ENCODE assay signal across 25 mouse cellular contexts in the genomic region with DNA sequence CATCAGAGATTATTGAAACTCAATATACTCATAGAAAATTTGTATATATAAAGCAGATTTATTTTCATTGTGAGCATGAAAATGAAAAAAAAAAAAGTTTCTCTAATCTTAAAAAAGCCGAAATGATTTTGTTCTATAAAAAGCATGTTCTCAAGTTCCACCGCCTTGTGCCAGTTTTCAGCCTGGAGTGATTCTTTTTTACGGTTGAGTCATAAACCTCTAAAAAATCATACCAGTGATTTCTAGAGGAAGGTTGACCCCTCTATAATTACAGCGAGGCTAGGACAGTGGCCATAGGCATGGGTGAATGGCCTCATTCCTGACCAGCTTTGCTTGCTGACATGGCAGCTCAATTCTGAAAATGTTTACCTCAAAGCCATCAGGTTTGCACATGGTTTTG.
"Had no signal": no experiment of that assay in that cellular context is flagged by ENCODE, and none has a peak within 500 bp of the region (broad histone marks: within the 10 kb centered on the region; RNA-seq: fewer than 3 reads in every experiment).

No protein-coding gene starts in this region.

- H3K4me3 ChIP-seq: gastrocnemius, adult 2 months; heart, embryonic 10.5 days; heart, embryonic 12.5 days; hindbrain, embryonic 10.5 days; hindbrain, embryonic 12.5 days; intestine, embryonic 15.5 days; kidney, embryonic 15.5 days; left cerebral cortex, adult 2 months; limb, embryonic 10.5 days; limb, embryonic 12.5 days; liver, embryonic 13.5 days had no signal

- H3K27me3 ChIP-seq: heart, embryonic 12.5 days; hindbrain, embryonic 12.5 days; intestine, embryonic 15.5 days; kidney, embryonic 15.5 days; limb, embryonic 12.5 days; liver, embryonic 13.5 days had no signal

- ATAC-seq: inflammation-experienced regulatory T-cells, adult 6 months; intestine, embryonic 15.5 days; intestine, postnatal 0 days had no signal

- DNase-seq: gastrocnemius, adult 2 months; gastrocnemius, postnatal 10 days; gastrocnemius, postnatal 25 days; heart, postnatal 10 days; heart, postnatal 4 days; kidney, adult 2 months; kidney, adult 9 months; kidney, postnatal 14 days; kidney, postnatal 36 days; layer of hippocampus, adult 9-11 months; liver; liver, embryonic 13.5 days had no signal

- H3K4me1 ChIP-seq: heart, embryonic 10.5 days; heart, embryonic 12.5 days; hindbrain, embryonic 10.5 days; hindbrain, embryonic 12.5 days; intestine, embryonic 15.5 days; kidney, embryonic 15.5 days; limb, embryonic 12.5 days; liver, embryonic 13.5 days had no signal

- H3K36me3 ChIP-seq: heart, embryonic 10.5 days; heart, embryonic 12.5 days; hindbrain, embryonic 10.5 days; hindbrain, embryonic 12.5 days; intestine, embryonic 15.5 days; kidney, embryonic 15.5 days; limb, embryonic 10.5 days; limb, embryonic 12.5 days; liver, embryonic 13.5 days had no signal

- H3K27ac ChIP-seq: gastrocnemius, adult 2 months; heart, embryonic 10.5 days; hindbrain, embryonic 10.5 days; hindbrain, embryonic 12.5 days; hindbrain, embryonic 14.5 days; intestine, embryonic 15.5 days; kidney, embryonic 15.5 days; kidney, postnatal 0 days; left cerebral cortex, adult 2 months; limb, embryonic 10.5 days; limb, embryonic 12.5 days; liver, embryonic 13.5 days had no signal
